Mouse (Mus musculus) kidney, embryonic 16.5 days (tissue): ENCODE results near the gene Rnf5. TPM values are rescaled to one million over a fixed set of nuclear protein-coding genes. Genes with fewer than 3 reads are reported as not detected.

ENCODE experiments used
- ATAC-seq: fragments of 200-750 bp; cut with Nextera tagmentation; 2 replicates; pipeline ENCODE4 v1.8.0; 2017; ENCODE audit warnings: moderate TSS enrichment; ENCODE audit not compliant: low FRiP score, low TSS enrichment
- H3K27ac ChIP-seq: fragments of 300-500 bp; sonication (generic); 2 replicates; pipeline ENCODE4 v1.5.1; 2014; ENCODE audit warnings: low read length
- H3K27me3 ChIP-seq: fragments of 300-500 bp; sonication (generic); 2 replicates; pipeline ENCODE4 v1.6.1; 2014; ENCODE audit warnings: low read length, control low read depth, mixed read lengths; ENCODE audit not compliant: insufficient read depth
- H3K36me3 ChIP-seq: fragments of 300-500 bp; sonication (generic); 2 replicates; pipeline ENCODE4 v1.6.1; 2014; ENCODE audit warnings: low read length, control low read depth, mixed read lengths; ENCODE audit not compliant: insufficient read depth
- H3K4me1 ChIP-seq: fragments of 300-500 bp; sonication (generic); 2 replicates; pipeline ENCODE4 v1.6.1; 2014; ENCODE audit warnings: low read length, control low read depth, mixed read lengths; ENCODE audit not compliant: insufficient read depth
- H3K4me2 ChIP-seq: fragments of 300-500 bp; sonication (generic); replicated peaks from 2 replicates; pipeline ENCODE4 v1.6.1; 2014; ENCODE audit warnings: low read depth, low read length
- H3K4me3 ChIP-seq: fragments of 300-500 bp; sonication (generic); 2 replicates; pipeline ENCODE4 v1.5.1; 2014; ENCODE audit warnings: mild to moderate bottlenecking, low read length
- H3K9ac ChIP-seq: fragments of 300-500 bp; sonication (generic); replicated peaks from 2 replicates; pipeline ENCODE4 v1.6.1; 2014; ENCODE audit warnings: low read length
- H3K9me3 ChIP-seq: fragments of 300-500 bp; sonication (generic); 2 replicates; pipeline ENCODE4 v1.6.1; 2016; ENCODE audit warnings: low read length, control low read depth
- WGBS: fragments of 180-500 bp; shearing (Covaris S2); extraction: QIAGEN DNeasy Blood & Tissue Kit; methylation state at CpG from one replicate; pipeline ENCODE4 v1.1.7; 2014; 5-methylcytosine and 5-hydroxymethylcytosine counted together
- polyA plus RNA-seq: library from polyadenylated mRNA; unstranded; fragments of >200 nt; fragmentation: Nextera tagmentation; extraction: Ambion mirVana; gene quantifications from 2 replicates; pipeline ENCODE4 v1.2.1, GENCODE M21; 2015

Rnf5 gene
- polyA plus RNA-seq, 1 experiment from 2014 or later = 185 TPM

- Histone ChIP-seq H3K36me3 (peaks cover 16% of the 10 kb centered on the region), H3K4me3 (no peak overlapping the region), H3K9me3 (no peaks in the 10 kb centered on the region), H3K4me2 (peak overlapping the region; percentile 76), H3K27me3 (no peaks in the 10 kb centered on the region), H3K27ac (no peak overlapping the region), H3K4me1 (peaks cover 28% of the 10 kb centered on the region), H3K9ac (no peak overlapping the region)
- 89% methylated on average over 30 of the region's 30 CpGs for WGBS
- ATAC-seq = no peak
Measured at GRCm38 (mm10) chr17:34645831-34646511, 42.5 kb upstream of the Rnf5 start.

- 37% methylated on average over 10 of the region's 10 CpGs for WGBS
- Histone ChIP-seq H3K36me3 (peaks cover 11% of the 10 kb centered on the region), H3K4me3 (peak overlapping the region; percentile 72), H3K9me3 (no peaks in the 10 kb centered on the region), H3K27me3 (no peaks in the 10 kb centered on the region), H3K4me2 (peak overlapping the region; percentile 76), H3K4me1 (peaks cover 32% of the 10 kb centered on the region), H3K9ac (peak overlapping the region; percentile 82), H3K27ac (peak overlapping the region; percentile 81)
- ATAC-seq = no peak
Measured at GRCm38 (mm10) chr17:34645256-34645829, 41.9 kb upstream of the Rnf5 start.

- Histone ChIP-seq H3K27me3 (no peaks in the 10 kb centered on the region), H3K27ac (peak within 1 kb of the TSS; percentile 81), H3K9ac (peak within 1 kb of the TSS; percentile 82), H3K36me3 (peaks cover 6% of the 10 kb centered on the region; the same call in 1 of the 2 replicates), H3K9me3 (no peaks in the 10 kb centered on the region), H3K4me3 (peak within 1 kb of the TSS; percentile 72), H3K4me1 (peaks cover 32% of the 10 kb centered on the region), H3K4me2 (peak within 1 kb of the TSS; percentile 76)
- ATAC-seq = peak; percentile 76
- WGBS = 0% methylated on average over 16 of the region's 16 CpGs
Measured at GRCm38 (mm10) chr17:34644608-34645007, 41.1 kb upstream of the Rnf5 start, which contains the start of gene Fkbpl. Gene Fkbpl, plus strand, starts transcription at chr17:34644764.

GRCm38 (mm10) chr17:34643944-34644343 lies 40.5 kb upstream of the Rnf5 start:
- no peak for ATAC-seq
- 82% methylated on average over 10 of the region's 10 CpGs for whole genome bisulfite sequencing
- H3K36me3 ChIP-seq = 0 out of 2 replicates have a peak, but pooled peaks cover under 1% of the 10 kb centered on the region
- no peak overlapping the region for H3K27ac ChIP-seq
- H3K9me3 ChIP-seq = no peaks in the 10 kb centered on the region
- H3K27me3 ChIP-seq = no peaks in the 10 kb centered on the region
- no peak overlapping the region for H3K4me2 ChIP-seq
- H3K4me3 ChIP-seq = no peak overlapping the region
- peaks cover 32% of the 10 kb centered on the region for H3K4me1 ChIP-seq
- H3K9ac ChIP-seq = no peak overlapping the region

- H3K27me3 ChIP-seq = no peaks in the 10 kb centered on the region
- H3K4me1 ChIP-seq = peaks cover 29% of the 10 kb centered on the region
- H3K4me3 ChIP-seq = no peak overlapping the region
- 89% methylated on average over 4 of the region's 4 CpGs for WGBS
- H3K4me2 ChIP-seq = no peak overlapping the region
- no peaks in the 10 kb centered on the region for H3K9me3 ChIP-seq
- no peak overlapping the region for H3K27ac ChIP-seq
- no peak overlapping the region for H3K9ac ChIP-seq
- no peak for ATAC-seq
- no peaks in the 10 kb centered on the region for H3K36me3 ChIP-seq
Measured at GRCm38 (mm10) chr17:34643379-34643778, 39.9 kb upstream of the Rnf5 start.

GRCm38 (mm10) chr17:34641945-34642344 lies 38.5 kb upstream of the Rnf5 start:
- Histone ChIP-seq H3K4me2 (no peak overlapping the region), H3K9ac (no peak overlapping the region), H3K4me1 (peaks cover 20% of the 10 kb centered on the region), H3K9me3 (no peaks in the 10 kb centered on the region), H3K4me3 (no peak overlapping the region), H3K27me3 (no peaks in the 10 kb centered on the region), H3K36me3 (no peaks in the 10 kb centered on the region), H3K27ac (no peak overlapping the region)
- no peak for ATAC-seq
- WGBS = 80% methylated on average over 3 of the region's 3 CpGs

- Histone ChIP-seq H3K27me3 (no peaks in the 10 kb centered on the region), H3K27ac (peak overlapping the region; percentile 76), H3K4me3 (no peak overlapping the region), H3K4me1 (peaks cover 18% of the 10 kb centered on the region), H3K9me3 (no peaks in the 10 kb centered on the region), H3K36me3 (no peaks in the 10 kb centered on the region), H3K9ac (peak overlapping the region; percentile 32), H3K4me2 (0 out of 2 replicates have a peak overlapping the region, but pooled peaks have one; percentile 3)
- 12% methylated on average over 11 of the region's 11 CpGs for WGBS
- 0 out of 2 replicates have a peak, but pooled peaks have one; percentile 23 for ATAC-seq
Measured at GRCm38 (mm10) chr17:34640778-34641601, 37.5 kb upstream of the Rnf5 start.

GRCm38 (mm10) chr17:34639461-34640255 lies 36.2 kb upstream of the Rnf5 start:
- 71% methylated on average over 7 of the region's 7 CpGs for WGBS
- Histone ChIP-seq H3K27me3 (no peaks in the 10 kb centered on the region), H3K9ac (no peak overlapping the region), H3K4me3 (no peak overlapping the region), H3K27ac (no peak overlapping the region), H3K4me2 (no peak overlapping the region), H3K9me3 (no peaks in the 10 kb centered on the region), H3K4me1 (peaks cover 8% of the 10 kb centered on the region; the same call in 1 of the 2 replicates), H3K36me3 (no peaks in the 10 kb centered on the region)
- ATAC-seq = no peak

- WGBS = 63% methylated on average over 3 of the region's 3 CpGs
- Histone ChIP-seq H3K9ac (no peak overlapping the region), H3K4me3 (no peak overlapping the region)
Measured at GRCm38 (mm10) chr17:34637459-34637858, 34.0 kb upstream of the Rnf5 start.

More at GRCm38 (mm10) chr17:34637459-34637858, 34.0 kb upstream of the Rnf5 start:
- Histone ChIP-seq H3K4me2 (no peak overlapping the region), H3K36me3 (no peaks in the 10 kb centered on the region), H3K27ac (no peak overlapping the region), H3K9me3 (no peaks in the 10 kb centered on the region), H3K4me1 (peaks cover 8% of the 10 kb centered on the region; the same call in 1 of the 2 replicates), H3K27me3 (no peaks in the 10 kb centered on the region)
- ATAC-seq = no peak
